Mouse (Mus musculus) MEL (cell line): ENCODE measurements around the gene Pigq. TPM values are rescaled to one million over a fixed set of nuclear protein-coding genes. Genes with fewer than 3 reads are reported as not detected.

Experiments used
- DNase-seq: peaks from one replicate; pipeline ENCODE4 v3.0.0; 2011; ENCODE audit warnings: low read depth, low spot score
- H3K27ac ChIP-seq: 2 replicates; pipeline ENCODE4 v1.5.1; 2012; ENCODE audit warnings: low read depth, mild to moderate bottlenecking, control low read depth, low read length, moderate library complexity; ENCODE audit not compliant: control insufficient read depth
- H3K27me3 ChIP-seq, 2 experiments: fragments of 150-350 bp in 1 of 2; sonication (generic) in 1 of 2; 2 replicates each; pipeline ENCODE4 v1.6.1; 2012; ENCODE audit warnings: low read length in 2 of 2, mild to moderate bottlenecking in 2 of 2, improper control_type of control experiment in 1 of 2, moderate library complexity in 1 of 2; ENCODE audit not compliant: insufficient read depth in 2 of 2, control insufficient read depth in 1 of 2
- H3K36me3 ChIP-seq, 2 experiments: 2 replicates each; pipeline ENCODE4 v1.6.1; 2012 to 2014; ENCODE audit warnings: low read length in 2 of 2, improper control_type of control experiment in 1 of 2, inconsistent platforms in 1 of 2, mild to moderate bottlenecking in 1 of 2; ENCODE audit not compliant: insufficient read depth in 2 of 2, control insufficient read depth in 1 of 2
- H3K4me1 ChIP-seq, 2 experiments: fragments of 150-350 bp in 1 of 2; sonication (generic) in 1 of 2; 2 replicates each; pipeline ENCODE4 v1.6.1; 2012; ENCODE audit warnings: low read length in 2 of 2, improper control_type of control experiment in 1 of 2, mild to moderate bottlenecking in 1 of 2; ENCODE audit not compliant: insufficient read depth in 2 of 2, control insufficient read depth in 1 of 2
- H3K4me3 ChIP-seq, 2 experiments: fragments of 150-350 bp in 1 of 2; sonication (generic) in 1 of 2; 2 replicates each; pipeline ENCODE4 v1.5.1; 2012; ENCODE audit warnings: low read depth in 2 of 2, low read length in 2 of 2, mild to moderate bottlenecking in 2 of 2, moderate library complexity in 2 of 2, control low read depth in 1 of 2, improper control_type of control experiment in 1 of 2; ENCODE audit not compliant: control insufficient read depth in 1 of 2, insufficient read depth in 1 of 2
- H3K79me2 ChIP-seq: 2 replicates; pipeline ENCODE4 v1.6.1; 2012; ENCODE audit warnings: mild to moderate bottlenecking, low read length, moderate library complexity; ENCODE audit not compliant: control insufficient read depth, poor library complexity, insufficient read depth
- H3K9ac ChIP-seq: 2 replicates; pipeline ENCODE4 v1.6.1; 2012; ENCODE audit warnings: low read depth, mild to moderate bottlenecking, control low read depth, low read length, moderate library complexity; ENCODE audit not compliant: control insufficient read depth, poor library complexity, severe bottlenecking
- H3K9me3 ChIP-seq: fragments of 150-350 bp; sonication (generic); replicated peaks from 2 replicates; pipeline ENCODE4 v1.6.1; 2012; ENCODE audit warnings: mild to moderate bottlenecking, low read length, improper control_type of control experiment, moderate library complexity; ENCODE audit not compliant: insufficient read depth
- BHLHE40 ChIP-seq: IDR thresholded peaks from 2 replicates; pipeline ENCODE4 v1.6.1; 2012; ENCODE audit warnings: low read depth, mild to moderate bottlenecking, inconsistent platforms, low read length, improper control_type of control experiment, borderline replicate concordance
- CHD1 ChIP-seq: IDR thresholded peaks from 2 replicates; pipeline ENCODE4 v1.6.1; 2012; ENCODE audit warnings: low read depth, mild to moderate bottlenecking, inconsistent platforms, low read length, improper control_type of control experiment
- CHD2 ChIP-seq: IDR thresholded peaks from 2 replicates; pipeline ENCODE4 v1.6.1; 2011; ENCODE audit warnings: low read length, improper control_type of control experiment
- E2F4 ChIP-seq: IDR thresholded peaks from 2 replicates; pipeline ENCODE4 v1.6.1; 2011; ENCODE audit warnings: low read depth, low read length, improper control_type of control experiment, borderline replicate concordance
- ELF1 ChIP-seq: IDR thresholded peaks from 2 replicates; pipeline ENCODE4 v1.6.1; 2014; ENCODE audit warnings: low read depth, mild to moderate bottlenecking, inconsistent platforms, low read length, improper control_type of control experiment, moderate library complexity
- EP300 ChIP-seq, 2 experiments: IDR thresholded peaks; 2 replicates each; pipeline ENCODE4 v1.6.1; 2011; ENCODE audit warnings: improper control_type of control experiment in 2 of 2, low read length in 2 of 2, low read depth in 1 of 2, mild to moderate bottlenecking in 1 of 2
- ETS1 ChIP-seq: IDR thresholded peaks from 2 replicates; pipeline ENCODE4 v1.6.1; 2012; ENCODE audit warnings: low read depth, mild to moderate bottlenecking, inconsistent platforms, low read length, improper control_type of control experiment, moderate library complexity
- GABPA ChIP-seq: IDR thresholded peaks from 2 replicates; pipeline ENCODE4 v1.6.1; 2012; ENCODE audit warnings: low read depth, mild to moderate bottlenecking, inconsistent platforms, low read length, improper control_type of control experiment, moderate library complexity
- GATA1 ChIP-seq: IDR thresholded peaks from 2 replicates; pipeline ENCODE4 v1.6.1; 2011; ENCODE audit warnings: low read depth, low read length, improper control_type of control experiment
- HCFC1 ChIP-seq: IDR thresholded peaks from 2 replicates; pipeline ENCODE4 v1.6.1; 2012; ENCODE audit warnings: low read depth, mild to moderate bottlenecking, inconsistent platforms, low read length, improper control_type of control experiment, moderate library complexity
- JUND ChIP-seq: IDR thresholded peaks from 2 replicates; pipeline ENCODE4 v1.6.1; 2011; ENCODE audit warnings: low read depth, mild to moderate bottlenecking, improper control_type of control experiment, low read length
- KAT2A ChIP-seq: conservative IDR thresholded peaks from 2 replicates; pipeline ENCODE4 v1.6.1; 2012; ENCODE audit warnings: low read depth, low read length, improper control_type of control experiment, inconsistent platforms
- MAFK ChIP-seq: IDR thresholded peaks from 2 replicates; pipeline ENCODE4 v1.6.1; 2011; ENCODE audit warnings: low read depth, mild to moderate bottlenecking, low read length, improper control_type of control experiment, borderline replicate concordance
- MAX ChIP-seq: IDR thresholded peaks from 2 replicates; pipeline ENCODE4 v1.6.1; 2011; ENCODE audit warnings: low read length, improper control_type of control experiment
- MEF2A ChIP-seq: IDR thresholded peaks from 2 replicates; pipeline ENCODE4 v1.6.1; 2014; ENCODE audit warnings: low read depth, mild to moderate bottlenecking, inconsistent platforms, low read length, improper control_type of control experiment; ENCODE audit not compliant: poor library complexity, insufficient replicate concordance, severe bottlenecking; ENCODE audit errors: extremely low read depth
- MXI1 ChIP-seq: IDR thresholded peaks from 2 replicates; pipeline ENCODE4 v1.6.1; 2011; ENCODE audit warnings: mild to moderate bottlenecking, low read depth, low read length, improper control_type of control experiment
- MYB ChIP-seq: IDR thresholded peaks from 2 replicates; pipeline ENCODE4 v1.6.1; 2011; ENCODE audit warnings: mild to moderate bottlenecking, low read depth, low read length, improper control_type of control experiment
- MYC ChIP-seq: IDR thresholded peaks from 2 replicates; pipeline ENCODE4 v1.6.1; 2011; ENCODE audit warnings: low read depth, mild to moderate bottlenecking, low read length, improper control_type of control experiment, moderate library complexity
- NELFE ChIP-seq: IDR thresholded peaks from 2 replicates; pipeline ENCODE4 v1.6.1; 2011; ENCODE audit warnings: low read depth, low read length, improper control_type of control experiment
- NRF1 ChIP-seq: IDR thresholded peaks from 2 replicates; pipeline ENCODE4 v1.6.1; 2014; ENCODE audit warnings: low read depth, mild to moderate bottlenecking, inconsistent platforms, low read length, improper control_type of control experiment, moderate library complexity; ENCODE audit not compliant: poor library complexity, insufficient read depth, severe bottlenecking
- POLR2A ChIP-seq, 2 experiments: IDR thresholded peaks; 2 replicates each; pipeline ENCODE4 v1.6.1; 2011 to 2012; ENCODE audit warnings: low read length in 2 of 2, mild to moderate bottlenecking in 2 of 2, control low read depth in 1 of 2, improper control_type of control experiment in 1 of 2, low read depth in 1 of 2, moderate library complexity in 1 of 2; ENCODE audit not compliant: control insufficient read depth in 1 of 2, insufficient read depth in 1 of 2, poor library complexity in 1 of 2
- POLR2AphosphoS2 ChIP-seq: IDR thresholded peaks from 2 replicates; pipeline ENCODE4 v1.6.1; 2011; ENCODE audit warnings: low read length, improper control_type of control experiment
- POLR2AphosphoS5 ChIP-seq: IDR thresholded peaks from 2 replicates; pipeline ENCODE4 v1.6.1; 2012; ENCODE audit warnings: low read depth, borderline replicate concordance, mild to moderate bottlenecking, inconsistent platforms, low read length, moderate library complexity, mixed read lengths
- RAD21 ChIP-seq: IDR thresholded peaks from 2 replicates; pipeline ENCODE4 v1.6.1; 2011; ENCODE audit warnings: mild to moderate bottlenecking, low read depth, low read length, improper control_type of control experiment
- RCOR1 ChIP-seq: IDR thresholded peaks from 2 replicates; pipeline ENCODE4 v1.6.1; 2012; ENCODE audit warnings: low read depth, mild to moderate bottlenecking, inconsistent platforms, low read length, improper control_type of control experiment
- SIN3A ChIP-seq: IDR thresholded peaks from 2 replicates; pipeline ENCODE4 v1.6.1; 2012; ENCODE audit warnings: low read length, improper control_type of control experiment, inconsistent platforms
- SMC3 ChIP-seq: IDR thresholded peaks from 2 replicates; pipeline ENCODE4 v1.6.1; 2011; ENCODE audit warnings: low read depth, low read length, improper control_type of control experiment
- TBP ChIP-seq: IDR thresholded peaks from 2 replicates; pipeline ENCODE4 v1.8.0; 2011; ENCODE audit warnings: low read depth, low read length, improper control_type of control experiment
- UBTF ChIP-seq: IDR thresholded peaks from 2 replicates; pipeline ENCODE4 v1.6.1; 2012; ENCODE audit warnings: low read depth, mild to moderate bottlenecking, inconsistent platforms, low read length, improper control_type of control experiment, moderate library complexity, borderline replicate concordance; ENCODE audit not compliant: insufficient read depth
- USF1 ChIP-seq: IDR thresholded peaks from 2 replicates; pipeline ENCODE4 v1.6.1; 2014; ENCODE audit warnings: low read depth, mild to moderate bottlenecking, inconsistent platforms, low read length, improper control_type of control experiment, moderate library complexity
- USF2 ChIP-seq, 2 experiments: IDR thresholded peaks; 2 replicates each; pipeline ENCODE4 v1.6.1; 2011 to 2012; ENCODE audit warnings: improper control_type of control experiment in 2 of 2, low read length in 2 of 2, borderline replicate concordance in 1 of 2, inconsistent platforms in 1 of 2, low read depth in 1 of 2, mild to moderate bottlenecking in 1 of 2; ENCODE audit not compliant: insufficient read depth in 1 of 2
- ZKSCAN1 ChIP-seq: IDR thresholded peaks from 2 replicates; pipeline ENCODE4 v1.6.1; 2012; ENCODE audit warnings: low read depth, mild to moderate bottlenecking, inconsistent platforms, low read length, improper control_type of control experiment, moderate library complexity
- ZMIZ1 ChIP-seq: IDR thresholded peaks from 2 replicates; pipeline ENCODE4 v1.6.1; 2012; ENCODE audit warnings: low read depth, mild to moderate bottlenecking, inconsistent platforms, low read length, improper control_type of control experiment, moderate library complexity
- ZNF384 ChIP-seq: IDR thresholded peaks from 2 replicates; pipeline ENCODE4 v1.6.1; 2012; ENCODE audit warnings: low read depth, mild to moderate bottlenecking, inconsistent platforms, low read length, improper control_type of control experiment
- polyA plus RNA-seq, 2 experiments: library from polyadenylated mRNA; stranded (reverse) in 1 of 2; unstranded in 1 of 2; fragments of >175 nt in 1 of 2; fragments of >200 nt in 1 of 2; gene quantifications; 2 replicates each; pipeline versions ENCODE4 v1.2.1 to v1.2.4; 2012; ENCODE audit warnings: low replicate concordance in 2 of 2, low read depth in 1 of 2; ENCODE audit not compliant: insufficient read length in 2 of 2, insufficient read depth in 1 of 2, missing spikeins in 1 of 2
- total RNA-seq: library from RNA; depleted of rRNA; stranded (reverse); fragments of 300-350 nt; gene quantifications from 2 replicates; pipeline ENCODE4 v1.2.3, GENCODE M21; 2012

The Pigq gene
- total and polyA plus RNA-seq, 3 experiments, result 67.8 to 825 (median 193) TPM

DNA sequence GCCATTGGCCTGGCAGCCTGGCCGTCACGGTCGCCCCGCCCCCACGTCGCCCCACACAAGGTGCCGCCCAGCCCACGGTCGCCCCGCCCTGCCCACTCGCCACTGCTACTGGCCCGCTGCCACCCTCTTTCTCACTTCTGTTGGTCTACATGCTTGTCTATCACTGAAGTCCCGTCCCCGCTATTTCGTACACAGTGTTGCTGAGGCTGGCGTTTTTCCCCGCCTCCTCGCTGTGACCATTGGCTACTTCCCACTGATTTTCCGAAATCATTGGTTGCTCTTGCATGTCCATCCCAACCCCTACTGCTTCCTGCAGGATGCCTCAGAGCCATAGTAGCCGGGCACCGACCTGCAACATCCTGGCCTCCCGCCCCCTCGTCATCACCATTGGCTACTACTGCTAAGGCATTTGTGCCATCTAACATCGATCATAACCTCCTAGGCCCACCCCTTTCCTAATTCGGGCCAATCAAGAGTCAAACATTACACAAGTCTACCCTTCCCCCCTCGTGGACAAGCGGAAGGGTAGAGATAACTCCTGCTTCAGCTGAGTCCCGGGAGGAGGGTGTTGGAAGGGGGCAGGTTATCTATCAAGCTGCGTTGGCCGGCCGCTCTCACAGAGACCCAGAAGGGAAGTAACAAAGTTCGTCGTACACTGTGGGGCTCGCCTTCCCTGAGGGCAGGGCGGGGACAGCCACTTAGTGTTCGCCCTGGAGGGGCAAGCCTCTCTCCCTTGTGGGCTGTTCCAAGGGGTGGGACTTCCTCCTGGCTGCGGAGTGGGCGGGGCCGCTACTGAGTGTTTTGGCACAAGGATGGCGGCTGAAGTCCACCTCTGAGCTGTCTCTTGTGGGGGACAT is 24.7 kb downstream of the Pigq start:
- H3K4me1 ChIP-seq, result peaks cover 2 to 23% of the 10 kb centered on the region in 2 experiments; a peak in 3 of 4 replicates
- peak overlapping the region; percentile 93 for H3K27ac ChIP-seq
- TF ChIP-seq POLR2AphosphoS2 (peak; percentile 59; the same call in 1 of the 2 replicates), CHD1 (peak; percentile 89; the same call in 1 of the 2 replicates), ZKSCAN1 (no peak), CHD2 (peak; percentile 86), MEF2A (no peak), POLR2AphosphoS5 (no peak), MYC (peak; percentile 13; the same call in 1 of the 2 replicates), RCOR1 (0 out of 2 replicates have a peak, but pooled peaks have one; percentile 19), RAD21 (no peak), POLR2A (IDR thresholded peaks at IDR 0.05; ENCODE audit: control insufficient read depth in 1 of 2, insufficient read depth in 1 of 2, low read depth in 1 of 2, low read length in 2 of 2, poor library complexity in 1 of 2) (peak; percentile 61 to 76; a peak in 3 of 4 replicates), MAFK (no peak), ZMIZ1 (peak; percentile 78), HCFC1 (peak; percentile 79), GATA1 (peak; percentile 71), NELFE (peak; percentile 73), NRF1 (peak; percentile 41; the same call in 1 of the 2 replicates), BHLHE40 (peak; percentile 53; the same call in 1 of the 2 replicates), KAT2A (peak; percentile 56; the same call in 1 of the 2 replicates), JUND (no peak), UBTF (0 out of 2 replicates have a peak, but pooled peaks have one; percentile 37), GABPA (no peak), MYB (no peak), E2F4 (no peak), TBP (0 out of 2 replicates have a peak, but pooled peaks have one; percentile 31), USF2 (IDR thresholded peaks at IDR 0.05; ENCODE audit: borderline replicate concordance in 1 of 2, insufficient read depth in 1 of 2, low read depth in 1 of 2, low read length in 2 of 2) (no peak), SMC3 (no peak), EP300 (IDR thresholded peaks at IDR 0.05; ENCODE audit: low read depth in 1 of 2, low read length in 2 of 2) (peak; percentile 8 to 63; a peak in 2 of 4 replicates), SIN3A (peak; percentile 95), USF1 (peak; percentile 4; the same call in 1 of the 2 replicates), ZNF384 (no peak), MXI1 (peak; percentile 73; the same call in 1 of the 2 replicates), MAX (peak; percentile 76), ETS1 (peak; percentile 94), ELF1 (peak; percentile 78)

More for the DNA sequence above, 24.7 kb downstream of the Pigq start:
- peak overlapping the region; percentile 81 for H3K9ac ChIP-seq
- peak overlapping the region; percentile 76 to 86 for H3K4me3 ChIP-seq
- peaks cover 25% of the 10 kb centered on the region for H3K79me2 ChIP-seq
- no peaks in the 10 kb centered on the region for H3K27me3 ChIP-seq
- H3K9me3 ChIP-seq, result no peaks in the 10 kb centered on the region
- H3K36me3 ChIP-seq, result peaks cover 0 to 17% of the 10 kb centered on the region in 2 experiments; a peak in 2 of 4 replicates
- DNase-seq, result peak; percentile 100
